Mouse (Mus musculus): ENCODE measurements around the gene Rabggta. TPM values are rescaled to one million over a fixed set of nuclear protein-coding genes. Genes with fewer than 3 reads are reported as not detected.

Rabggta gene
- polyA plus RNA-seq, 1 experiment from 2014 or later: 61.4 TPM

DNA sequence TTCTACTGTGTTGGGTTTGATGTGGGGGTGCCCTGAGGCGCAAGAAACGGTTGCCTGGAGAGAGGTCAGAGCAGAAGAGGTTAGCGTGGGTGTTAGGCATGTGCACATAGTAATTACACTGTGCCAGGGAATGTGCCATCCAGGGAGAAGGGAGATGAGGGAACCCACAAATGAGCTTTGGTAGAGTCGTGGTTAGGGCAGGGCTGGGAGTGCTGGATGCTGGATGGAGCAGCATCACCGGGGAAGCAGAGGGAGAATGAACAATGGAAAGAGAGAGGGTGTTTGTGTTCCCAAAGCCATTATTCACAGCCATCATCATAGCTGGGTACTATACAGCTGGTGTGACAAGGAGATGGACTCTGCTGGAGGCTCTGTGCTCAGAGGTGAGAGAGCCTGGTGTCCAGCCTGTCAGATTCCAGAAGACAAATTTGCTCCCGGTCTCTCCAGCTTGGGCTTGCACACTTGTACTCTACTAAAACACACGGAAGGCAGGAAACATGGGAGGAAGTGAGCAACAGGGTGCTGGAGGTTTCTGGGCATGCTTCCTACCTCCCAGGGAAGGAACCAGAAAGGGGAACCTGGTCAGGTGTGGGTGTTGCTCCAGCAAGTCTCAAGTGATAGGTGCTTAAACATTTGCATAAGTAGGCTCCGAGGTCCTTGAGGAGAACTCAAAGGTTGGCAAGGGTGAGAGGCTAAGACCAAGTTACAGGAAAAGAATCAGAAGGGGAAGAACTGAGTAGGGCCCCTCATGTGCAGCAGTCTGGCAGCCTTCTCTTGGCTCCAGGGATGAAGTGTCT lies 6.0 kb upstream of the Rabggta start:
- Histone ChIP-seq H3K4me2 (no peak overlapping the region), H3K27ac (no peak overlapping the region), H3K4me3 (no peak overlapping the region), H3K9ac (no peak overlapping the region), H3K27me3 (replicated peaks) (no peaks in the 10 kb centered on the region), H3K4me1 (no peaks in the 10 kb centered on the region), H3K9me3 (no peaks in the 10 kb centered on the region), H3K36me3 (replicated peaks) (no peaks in the 10 kb centered on the region)
- no peak for ATAC-seq (replicated peaks)
- 74% methylated on average over 8 of the region's 8 CpGs for WGBS

DNA sequence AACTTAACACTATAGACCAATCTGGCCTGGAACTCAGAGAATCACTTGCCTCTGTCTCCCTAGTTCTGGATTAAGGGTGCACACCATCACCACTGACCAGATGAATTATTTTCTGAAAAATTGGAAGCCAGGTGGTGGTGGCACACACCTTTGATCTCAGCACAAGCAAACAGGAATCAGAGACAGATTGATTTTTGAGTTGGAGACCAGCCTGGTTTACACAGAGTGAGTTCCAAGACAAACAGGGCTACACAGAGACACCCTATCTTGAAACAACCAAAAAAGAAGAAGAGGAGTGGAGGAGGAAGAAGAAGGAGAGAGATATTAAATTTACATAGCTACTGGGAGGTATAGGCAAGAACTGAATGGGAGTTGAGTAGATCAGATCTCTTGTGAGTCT lies 4.2 kb upstream of the Rabggta start:
- Histone ChIP-seq H3K27me3 (replicated peaks) (no peaks in the 10 kb centered on the region), H3K4me3 (no peak overlapping the region), H3K27ac (no peak overlapping the region), H3K9ac (no peak overlapping the region), H3K4me2 (no peak overlapping the region), H3K9me3 (no peaks in the 10 kb centered on the region), H3K36me3 (replicated peaks) (no peaks in the 10 kb centered on the region), H3K4me1 (peaks cover 6% of the 10 kb centered on the region)
- no peak for ATAC-seq (replicated peaks)

DNA sequence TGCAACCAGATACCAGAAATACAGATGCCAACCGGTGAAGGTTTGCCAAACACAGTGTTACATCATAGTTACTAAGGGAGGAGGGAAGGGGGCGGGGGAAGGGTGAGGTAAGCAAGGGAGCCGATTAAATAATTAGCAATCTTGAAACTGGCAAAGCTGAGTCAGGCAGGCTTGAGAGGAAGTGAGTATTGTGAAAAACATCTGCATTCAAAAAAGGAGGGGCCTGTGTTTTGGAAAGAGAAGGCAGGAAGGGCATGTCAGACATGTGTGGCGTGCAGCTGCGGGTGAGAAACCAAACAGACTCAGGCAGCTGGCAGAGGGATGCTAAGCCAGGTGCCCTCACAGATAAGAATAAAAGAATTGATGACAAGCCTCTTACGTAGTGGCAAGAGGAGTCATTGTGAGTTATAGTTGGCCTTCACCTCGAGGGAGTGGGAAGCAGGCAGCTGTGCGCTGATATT lies 2.4 kb upstream of the Rabggta start:
- Histone ChIP-seq H3K4me1 (peaks cover 13% of the 10 kb centered on the region), H3K4me3 (no peak overlapping the region), H3K27me3 (replicated peaks) (no peaks in the 10 kb centered on the region), H3K9ac (no peak overlapping the region), H3K36me3 (replicated peaks) (no peaks in the 10 kb centered on the region), H3K4me2 (no peak overlapping the region), H3K27ac (no peak overlapping the region), H3K9me3 (no peaks in the 10 kb centered on the region)
- WGBS: 74% methylated on average over 8 of the region's 8 CpGs
- no peak for ATAC-seq (replicated peaks)

DNA sequence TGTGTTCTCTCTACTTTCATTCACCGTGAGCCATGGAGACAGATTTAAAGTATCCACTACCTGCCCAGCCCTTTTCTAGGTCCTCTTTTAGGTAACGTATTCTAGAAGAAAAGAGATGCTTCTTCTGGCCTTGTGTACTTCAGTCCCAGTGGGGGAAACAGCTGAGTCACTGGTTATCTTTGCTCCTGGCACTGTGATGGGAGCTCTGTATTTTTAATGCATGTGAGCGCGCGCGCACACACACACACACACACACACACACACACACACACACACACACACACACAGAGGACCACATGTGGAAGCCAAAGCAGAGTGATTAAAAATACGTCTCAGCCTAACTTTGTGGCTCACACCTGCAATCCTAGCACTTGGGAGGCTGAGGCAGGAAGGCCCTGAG lies 1.4 kb upstream of the Rabggta start:
- Histone ChIP-seq H3K27ac (no peak overlapping the region), H3K4me2 (no peak overlapping the region), H3K4me3 (no peak overlapping the region), H3K36me3 (replicated peaks) (no peaks in the 10 kb centered on the region), H3K27me3 (replicated peaks) (no peaks in the 10 kb centered on the region), H3K9me3 (no peaks in the 10 kb centered on the region), H3K4me1 (peaks cover 13% of the 10 kb centered on the region), H3K9ac (no peak overlapping the region)
- no peak for ATAC-seq (replicated peaks)
- WGBS: 95% methylated on average over 7 of the region's 7 CpGs

DNA sequence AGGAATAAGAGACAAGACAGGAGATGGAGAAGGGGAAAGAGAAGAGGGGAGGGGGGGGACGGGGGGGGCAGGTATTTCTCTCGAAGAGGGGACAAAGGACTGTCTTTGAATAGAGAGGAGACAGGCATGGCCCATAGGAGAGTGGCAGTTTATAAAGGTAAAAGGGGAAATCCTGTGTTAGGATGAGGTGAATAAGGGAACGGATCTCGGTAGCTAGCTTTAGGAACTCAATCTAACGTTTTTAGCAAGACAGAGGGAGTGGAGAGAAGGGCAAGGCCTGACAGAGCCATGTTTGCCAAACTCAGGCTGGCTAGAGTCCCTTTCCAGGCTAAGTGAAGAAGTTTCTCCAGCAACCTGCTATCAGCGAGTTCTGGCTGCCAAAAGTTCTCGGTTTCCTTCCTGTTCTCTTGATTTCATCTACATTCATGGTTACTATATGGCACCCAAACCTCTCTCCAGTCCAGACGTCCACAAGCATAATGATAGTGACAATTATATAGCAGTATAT lies 429 bp upstream of the Rabggta start:
- Histone ChIP-seq H3K27ac (0 out of 2 replicates have a peak overlapping the region, but pooled peaks have one; percentile 89), H3K4me1 (peaks cover 13% of the 10 kb centered on the region), H3K9me3 (no peaks in the 10 kb centered on the region), H3K27me3 (replicated peaks) (no peaks in the 10 kb centered on the region), H3K36me3 (replicated peaks) (no peaks in the 10 kb centered on the region; the same call in 1 of the 2 replicates), H3K4me3 (peak overlapping the region; percentile 82), H3K9ac (peak overlapping the region; percentile 81), H3K4me2 (peak overlapping the region; percentile 52)
- peak; percentile 10 for ATAC-seq (replicated peaks)
- 51% methylated on average over 8 of the region's 8 CpGs for WGBS

DNA sequence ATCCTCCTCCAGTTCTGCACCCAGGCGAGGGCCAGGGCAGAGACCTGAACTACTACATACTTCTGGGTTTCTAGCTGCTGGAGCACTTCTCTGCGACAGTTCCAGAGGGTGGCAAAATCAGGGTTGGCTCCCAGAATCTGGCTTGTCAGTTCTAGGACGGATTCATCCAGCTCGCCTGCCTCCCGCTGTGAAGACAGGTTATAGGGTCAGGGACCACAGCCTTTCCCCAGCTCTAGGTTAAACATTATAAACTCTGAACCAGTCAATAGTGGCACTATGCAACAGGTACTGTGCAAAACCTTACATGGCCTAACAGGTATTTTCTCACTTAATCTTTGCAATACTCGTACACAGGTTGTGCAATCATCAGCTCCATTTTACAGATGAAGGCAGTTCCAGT lies 987 bp downstream of the Rabggta start:
- 77% methylated on average over 6 of the region's 6 CpGs for WGBS
- peak overlapping the region; percentile 89; the same call in 1 of the 2 replicates for H3K27ac ChIP-seq

DNA sequence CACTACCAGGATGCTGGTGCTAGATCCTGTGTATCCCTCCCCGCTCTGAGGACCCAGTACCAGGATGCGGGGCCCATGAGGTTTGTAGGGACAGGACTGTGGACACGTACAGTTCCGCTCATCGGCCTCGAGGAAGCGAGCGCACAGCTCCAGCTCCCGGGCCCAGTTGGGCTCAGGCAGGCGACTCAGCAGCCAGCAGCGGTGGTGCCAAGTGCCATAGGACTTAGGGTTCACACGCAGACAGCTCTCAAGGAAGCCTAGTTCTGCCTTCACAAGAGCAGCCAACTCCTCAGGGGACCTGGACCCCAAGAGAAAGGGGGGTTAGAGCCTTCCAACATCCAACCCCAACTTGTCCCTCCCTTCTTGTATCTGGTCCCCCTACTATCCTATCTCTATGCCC lies 1.4 kb downstream of the Rabggta start:
- 93% methylated on average over 12 of the region's 12 CpGs for WGBS
- no peak overlapping the region; the same call in 1 of the 2 replicates for H3K4me3 ChIP-seq
- no peaks in the 10 kb centered on the region for H3K27me3 ChIP-seq (replicated peaks)
- H3K4me2 ChIP-seq: peak overlapping the region; percentile 52; the same call in 1 of the 2 replicates
- H3K9me3 ChIP-seq: no peaks in the 10 kb centered on the region
- 0 out of 2 replicates have a peak overlapping the region, but pooled peaks have one; percentile 14 for H3K9ac ChIP-seq
- H3K4me1 ChIP-seq: peaks cover 13% of the 10 kb centered on the region
- no peak for ATAC-seq (replicated peaks)
- no peak overlapping the region for H3K27ac ChIP-seq
- no peaks in the 10 kb centered on the region; the same call in 1 of the 2 replicates for H3K36me3 ChIP-seq (replicated peaks)

More for the DNA sequence above, 987 bp downstream of the Rabggta start:
- Histone ChIP-seq H3K4me3 (peak overlapping the region; percentile 82), H3K36me3 (replicated peaks) (no peaks in the 10 kb centered on the region; the same call in 1 of the 2 replicates), H3K4me2 (peak overlapping the region; percentile 52), H3K9ac (peak overlapping the region; percentile 81), H3K27me3 (replicated peaks) (no peaks in the 10 kb centered on the region), H3K9me3 (no peaks in the 10 kb centered on the region), H3K4me1 (peaks cover 13% of the 10 kb centered on the region)
- ATAC-seq (replicated peaks): no peak

DNA sequence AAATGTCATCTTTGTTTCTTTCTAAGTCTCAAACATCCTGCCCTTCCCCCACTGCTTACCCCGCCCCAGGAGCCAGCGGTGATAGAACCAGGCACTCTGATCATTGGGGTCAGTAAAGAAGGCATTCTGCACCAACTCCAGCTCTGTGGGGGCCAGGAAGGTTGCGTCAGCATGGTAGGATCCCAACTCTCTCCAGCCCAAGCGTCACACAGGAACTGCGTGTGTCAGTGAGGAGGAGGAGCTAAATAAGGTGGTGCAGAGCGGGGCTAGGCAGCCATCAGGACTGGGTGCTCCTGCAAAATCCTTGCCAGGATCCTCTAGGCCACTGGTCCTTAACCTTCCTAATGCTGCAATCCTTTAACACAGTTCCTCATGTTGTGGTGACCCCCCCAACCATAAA lies 2.3 kb downstream of the Rabggta start:
- no peak for ATAC-seq (replicated peaks)
- no peak overlapping the region for H3K4me2 ChIP-seq
- H3K9ac ChIP-seq: no peak overlapping the region
- no peak overlapping the region for H3K27ac ChIP-seq
- no peaks in the 10 kb centered on the region; the same call in 1 of the 2 replicates for H3K36me3 ChIP-seq (replicated peaks)
- H3K9me3 ChIP-seq: no peaks in the 10 kb centered on the region
- H3K4me1 ChIP-seq: peaks cover 13% of the 10 kb centered on the region
- no peak overlapping the region for H3K4me3 ChIP-seq
- no peaks in the 10 kb centered on the region for H3K27me3 ChIP-seq (replicated peaks)
- 86% methylated on average over 6 of the region's 6 CpGs for WGBS

DNA sequence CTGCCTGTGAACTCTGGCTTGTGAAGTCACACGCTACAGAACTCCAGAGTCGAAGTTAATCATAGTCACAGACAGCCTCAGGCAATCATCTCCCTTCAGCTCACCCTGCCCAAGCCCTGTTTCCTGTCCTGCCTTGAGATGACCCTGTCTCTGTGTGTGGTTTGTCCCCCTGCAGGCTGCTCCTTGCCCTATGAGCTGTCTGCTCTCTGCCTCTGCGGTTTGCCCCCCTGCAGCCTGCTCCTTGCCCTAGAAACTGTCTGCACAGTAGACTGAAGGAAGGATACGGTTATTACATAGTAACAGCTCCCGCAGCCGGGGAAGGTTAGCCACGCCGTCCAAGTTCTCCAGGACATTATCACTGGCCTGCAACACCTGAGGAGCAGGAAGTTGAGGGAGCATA lies 5.2 kb downstream of the Rabggta start:
- Histone ChIP-seq H3K4me1 (peaks cover 8% of the 10 kb centered on the region), H3K4me3 (no peak overlapping the region), H3K27me3 (replicated peaks) (peaks cover 3% of the 10 kb centered on the region; the same call in 1 of the 2 replicates), H3K9ac (no peak overlapping the region), H3K4me2 (no peak overlapping the region), H3K36me3 (replicated peaks) (no peaks in the 10 kb centered on the region; the same call in 1 of the 2 replicates), H3K27ac (no peak overlapping the region), H3K9me3 (no peaks in the 10 kb centered on the region)
- ATAC-seq (replicated peaks): no peak
- 86% methylated on average over 8 of the region's 8 CpGs for WGBS

DNA sequence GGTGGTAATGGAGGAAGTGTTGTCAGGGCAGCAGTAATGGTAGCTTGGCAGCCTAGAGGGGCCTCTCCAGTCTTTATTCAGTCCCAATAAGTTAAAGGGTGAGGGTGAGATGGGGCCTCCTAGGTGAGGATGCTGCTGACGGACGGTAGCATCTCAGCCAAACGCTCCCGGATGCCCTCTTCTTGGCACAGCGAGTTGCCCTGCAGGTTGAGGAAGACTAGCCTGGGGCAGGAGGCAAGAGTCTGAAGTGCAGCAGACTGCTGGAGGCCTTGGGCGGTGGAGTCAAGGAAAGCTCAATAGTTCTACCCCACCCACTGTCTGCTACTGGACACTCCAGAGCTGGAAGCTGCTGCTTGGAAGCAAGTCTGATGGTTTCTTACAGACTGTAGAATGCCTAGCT lies 5.8 kb downstream of the Rabggta start:
- H3K4me3 ChIP-seq: no peak overlapping the region
- H3K9me3 ChIP-seq: no peaks in the 10 kb centered on the region
- H3K9ac ChIP-seq: no peak overlapping the region
- peaks cover 3% of the 10 kb centered on the region; the same call in 1 of the 2 replicates for H3K27me3 ChIP-seq (replicated peaks)
- H3K4me2 ChIP-seq: no peak overlapping the region
- 95% methylated on average over 6 of the region's 6 CpGs for WGBS
- no peak for ATAC-seq (replicated peaks)
- H3K27ac ChIP-seq: no peak overlapping the region
- no peaks in the 10 kb centered on the region; the same call in 1 of the 2 replicates for H3K36me3 ChIP-seq (replicated peaks)
- H3K4me1 ChIP-seq: peaks cover 7% of the 10 kb centered on the region

DNA sequence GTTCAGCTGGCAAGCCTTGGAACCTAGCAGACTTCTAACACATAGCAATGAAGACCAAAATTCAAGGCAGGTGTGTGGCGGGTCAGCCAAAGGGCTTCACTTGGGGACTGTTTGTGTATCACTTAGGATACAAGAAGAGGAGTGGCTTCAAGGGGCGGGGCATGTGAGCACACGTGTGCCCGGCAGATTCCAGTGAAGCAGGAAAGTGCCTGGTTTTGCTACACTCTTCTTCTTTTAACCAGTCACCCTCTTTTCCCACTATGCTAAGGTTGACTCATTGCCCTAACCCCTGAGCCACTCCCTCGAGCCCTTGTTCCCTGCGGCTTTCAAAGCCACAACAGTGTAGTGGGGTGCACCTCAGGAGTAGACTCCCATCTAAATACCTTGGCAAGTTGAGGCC lies 7.2 kb downstream of the Rabggta start:
- no peak for ATAC-seq (replicated peaks)
- 40% methylated on average over 6 of the region's 6 CpGs for whole genome bisulfite sequencing
- Histone ChIP-seq H3K9ac (no peak overlapping the region), H3K4me3 (no peak overlapping the region), H3K36me3 (replicated peaks) (no peaks in the 10 kb centered on the region; the same call in 1 of the 2 replicates), H3K27me3 (replicated peaks) (peaks cover 3% of the 10 kb centered on the region; the same call in 1 of the 2 replicates), H3K4me1 (no peaks in the 10 kb centered on the region), H3K27ac (no peak overlapping the region), H3K4me2 (no peak overlapping the region), H3K9me3 (no peaks in the 10 kb centered on the region)

DNA sequence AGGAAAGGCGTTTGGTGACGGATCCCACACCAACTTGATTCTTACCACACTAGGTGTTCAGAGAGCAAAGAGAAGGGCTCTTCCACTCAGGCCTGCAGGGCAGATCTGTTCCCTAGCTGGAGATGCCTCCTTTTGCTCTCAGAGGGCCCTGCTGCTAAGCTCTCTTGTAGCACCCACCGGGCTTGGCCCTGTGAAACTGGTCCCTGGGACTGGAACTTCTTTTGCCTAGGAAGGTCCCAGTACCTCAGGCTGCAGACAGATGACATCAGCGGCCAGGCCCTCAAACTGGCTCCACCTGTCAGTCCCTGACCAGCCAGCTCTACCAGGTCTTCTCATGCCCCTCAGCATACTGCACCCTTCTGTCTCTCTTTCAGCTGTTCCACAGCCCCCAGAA lies 8.3 kb downstream of the Rabggta start, which contains the start of gene Tgm1:
Gene Tgm1, minus strand, starts transcription at position 198 of the 394 bp plus-strand sequence.
- WGBS: 28% methylated on average over 4 of the region's 4 CpGs
- Histone ChIP-seq H3K4me1 (no peaks in the 10 kb centered on the region), H3K4me2 (no peak within 1 kb of the TSS), H3K36me3 (replicated peaks) (no peaks in the 10 kb centered on the region; the same call in 1 of the 2 replicates), H3K4me3 (no peak within 1 kb of the TSS), H3K9me3 (no peaks in the 10 kb centered on the region), H3K27me3 (replicated peaks) (peaks cover 3% of the 10 kb centered on the region; the same call in 1 of the 2 replicates), H3K9ac (no peak within 1 kb of the TSS), H3K27ac (no peak within 1 kb of the TSS)
- ATAC-seq (replicated peaks): no peak
